Mouse (Mus musculus): Measurements from ENCODE around the gene Hoxa9. TPM values are rescaled to one million over a fixed set of nuclear protein-coding genes. Genes with fewer than 3 reads are reported as not detected.

Hoxa9 gene
- polyA plus RNA-seq, 1 experiment, result 13.6 TPM

- TF ChIP-seq POLR2A (IDR thresholded peaks at IDR 0.05; ENCODE audit: low read depth, low read length) (0 out of 2 replicates have a peak, but pooled peaks have one; percentile 16), CTCF (IDR thresholded peaks at IDR 0.05; ENCODE audit: borderline replicate concordance, insufficient read depth, low read length) (no peak)
- Histone ChIP-seq H3K4me1 (ENCODE audit: control insufficient read depth, insufficient read depth, low read length) (no peaks in the 10 kb centered on the region), H3K4me3 (ENCODE audit: insufficient read depth, low read length) (peak overlapping the region; percentile 71), H3K27ac (ENCODE audit: insufficient read depth, low read length) (peak overlapping the region; percentile 75)
These were observed 18.3 kb downstream of the Hoxa9 start for GRCm38 (mm10) chr6:52212556-52213118.

GRCm38 (mm10) chr6:52211961-52212360 lies 18.9 kb downstream of the Hoxa9 start:
- TF ChIP-seq POLR2A (IDR thresholded peaks at IDR 0.05; ENCODE audit: low read depth, low read length) (no peak; the same call in 1 of the 2 replicates), CTCF (IDR thresholded peaks at IDR 0.05; ENCODE audit: borderline replicate concordance, insufficient read depth, low read length) (no peak)
- Histone ChIP-seq H3K4me1 (ENCODE audit: control insufficient read depth, insufficient read depth, low read length) (no peaks in the 10 kb centered on the region), H3K4me3 (ENCODE audit: insufficient read depth, low read length) (peak overlapping the region; percentile 71), H3K27ac (ENCODE audit: insufficient read depth, low read length) (0 out of 2 replicates have a peak overlapping the region, but pooled peaks have one; percentile 75)

GRCm38 (mm10) chr6:52211170-52211935 lies 19.5 kb downstream of the Hoxa9 start:
- Histone ChIP-seq H3K27ac (ENCODE audit: insufficient read depth, low read length) (no peak overlapping the region), H3K4me3 (ENCODE audit: insufficient read depth, low read length) (peak overlapping the region; percentile 71), H3K4me1 (ENCODE audit: control insufficient read depth, insufficient read depth, low read length) (no peaks in the 10 kb centered on the region)
- TF ChIP-seq CTCF (IDR thresholded peaks at IDR 0.05; ENCODE audit: borderline replicate concordance, insufficient read depth, low read length), result peak; percentile 53; the same call in 1 of the 2 replicates
- peak; percentile 41; the same call in 1 of the 2 replicates for TF ChIP-seq POLR2A (IDR thresholded peaks at IDR 0.05; ENCODE audit: low read depth, low read length)

DNA sequence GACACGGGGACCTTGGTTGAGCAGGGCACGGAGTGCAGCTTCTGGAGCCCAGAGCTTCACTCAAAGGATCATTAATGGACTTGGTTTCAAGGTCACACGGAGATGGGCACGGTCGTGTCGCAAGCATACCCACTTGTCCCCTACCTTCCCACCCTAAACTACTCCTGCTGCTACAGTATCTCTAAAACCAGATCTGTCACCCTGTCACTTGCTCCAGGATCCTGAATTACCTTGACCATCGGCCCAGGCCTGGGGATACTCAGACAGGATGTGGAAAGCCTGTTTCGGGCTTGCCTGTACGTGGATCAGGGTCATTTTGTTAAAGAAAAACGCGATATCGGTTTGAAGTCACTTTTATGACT lies 21.2 kb downstream of the Hoxa9 start:
- Histone ChIP-seq H3K27ac (ENCODE audit: insufficient read depth, low read length) (no peak overlapping the region), H3K4me3 (ENCODE audit: insufficient read depth, low read length) (peak overlapping the region; percentile 33), H3K4me1 (ENCODE audit: control insufficient read depth, insufficient read depth, low read length) (no peaks in the 10 kb centered on the region)
- TF ChIP-seq POLR2A (IDR thresholded peaks at IDR 0.05; ENCODE audit: low read depth, low read length) (no peak), CTCF (IDR thresholded peaks at IDR 0.05; ENCODE audit: borderline replicate concordance, insufficient read depth, low read length) (no peak)

DNA sequence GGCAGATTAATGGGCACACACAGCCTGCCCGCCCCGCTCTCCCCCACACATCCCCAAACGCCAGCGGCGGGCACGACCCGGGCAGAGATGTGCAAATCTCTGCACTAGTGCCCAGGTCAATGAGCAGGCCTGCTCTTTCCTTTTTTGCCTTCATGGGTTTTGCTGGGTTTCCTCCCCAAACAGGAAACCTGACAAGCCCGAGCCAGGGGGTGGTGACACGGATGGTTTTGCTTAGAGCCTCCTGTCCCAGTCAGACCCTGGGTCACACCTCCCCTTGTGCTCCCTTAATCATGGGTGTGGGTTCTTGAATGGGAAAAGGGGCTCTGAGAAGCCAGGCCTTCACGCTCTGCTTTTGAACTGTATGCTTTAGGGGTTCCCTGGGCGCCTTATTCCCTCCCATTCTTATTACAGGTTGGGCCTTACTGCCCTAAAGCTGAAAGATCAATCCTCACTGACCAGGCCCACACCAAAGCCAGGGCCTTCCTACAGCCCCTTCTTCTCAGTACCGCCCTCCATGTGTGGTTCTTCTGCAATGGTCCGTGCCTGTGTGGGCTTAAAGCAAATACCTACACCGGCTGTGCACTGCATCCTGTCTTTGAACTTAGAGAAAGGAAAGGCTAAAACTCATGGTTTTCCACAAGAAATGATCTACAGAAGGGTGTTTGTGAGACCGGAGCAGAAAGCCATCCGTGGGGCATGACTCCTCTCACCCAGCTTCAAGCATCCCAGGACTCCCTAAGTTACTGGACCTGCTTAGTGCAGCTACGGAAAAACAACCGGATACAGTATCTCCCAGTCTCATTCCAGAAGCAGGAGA lies 21.8 kb downstream of the Hoxa9 start:
- Histone ChIP-seq H3K4me1 (ENCODE audit: control insufficient read depth, insufficient read depth, low read length) (no peaks in the 10 kb centered on the region), H3K27ac (ENCODE audit: insufficient read depth, low read length) (no peak overlapping the region; the same call in 1 of the 2 replicates), H3K4me3 (ENCODE audit: insufficient read depth, low read length) (peak overlapping the region; percentile 33)
- TF ChIP-seq POLR2A (IDR thresholded peaks at IDR 0.05; ENCODE audit: low read depth, low read length), result no peak
- no peak for TF ChIP-seq CTCF (IDR thresholded peaks at IDR 0.05; ENCODE audit: borderline replicate concordance, insufficient read depth, low read length)

DNA sequence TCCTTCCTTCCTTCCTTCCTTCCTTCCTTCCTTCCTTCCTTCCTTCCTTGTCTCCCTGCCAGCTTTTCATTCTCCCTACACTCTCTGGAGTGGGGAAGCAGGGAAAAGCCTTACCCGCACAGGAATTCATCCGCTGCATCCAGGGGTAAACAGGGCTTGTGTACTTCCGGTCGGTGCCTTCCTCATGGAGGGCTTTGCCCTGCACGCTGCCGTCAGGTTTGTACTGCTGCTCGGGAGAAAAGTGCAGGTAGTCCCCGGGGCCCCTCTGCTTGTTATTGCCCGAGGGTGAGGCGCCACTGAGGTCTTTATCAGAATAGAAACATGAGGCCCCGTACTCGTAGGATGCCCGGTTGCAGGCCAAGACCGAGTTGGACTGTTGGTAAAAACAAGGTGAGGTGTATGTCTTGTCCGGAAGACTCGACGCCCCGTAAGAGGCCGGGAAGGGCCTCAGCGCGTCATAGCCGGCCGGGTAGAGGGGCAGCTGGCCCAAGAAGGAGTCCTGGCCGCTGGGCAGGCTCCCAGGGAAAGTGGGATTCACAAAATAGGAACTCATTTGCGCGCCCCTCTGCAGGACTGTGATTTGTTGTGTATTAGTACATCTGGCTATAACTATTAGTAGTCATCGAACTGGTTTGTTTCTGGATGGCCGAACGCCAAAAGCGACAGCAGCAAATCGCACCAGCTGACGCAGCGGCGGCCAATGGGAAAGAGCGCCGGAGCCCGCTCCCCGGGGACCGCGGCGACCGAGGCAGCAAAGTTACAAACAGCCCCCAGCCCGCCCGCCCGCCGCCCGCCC lies 22.6 kb downstream of the Hoxa9 start, which contains the start of gene Hoxa6:
TSS of gene Hoxa6 (minus strand) at position 651 of the 796 bp plus-strand sequence.
- Histone ChIP-seq H3K27ac (ENCODE audit: insufficient read depth, low read length) (no peak within 1 kb of the TSS; the same call in 1 of the 2 replicates), H3K4me1 (ENCODE audit: control insufficient read depth, insufficient read depth, low read length) (no peaks in the 10 kb centered on the region), H3K4me3 (ENCODE audit: insufficient read depth, low read length) (peak within 1 kb of the TSS; percentile 33)
- TF ChIP-seq POLR2A (IDR thresholded peaks at IDR 0.05; ENCODE audit: low read depth, low read length) (no peak), CTCF (IDR thresholded peaks at IDR 0.05; ENCODE audit: borderline replicate concordance, insufficient read depth, low read length) (no peak)

DNA sequence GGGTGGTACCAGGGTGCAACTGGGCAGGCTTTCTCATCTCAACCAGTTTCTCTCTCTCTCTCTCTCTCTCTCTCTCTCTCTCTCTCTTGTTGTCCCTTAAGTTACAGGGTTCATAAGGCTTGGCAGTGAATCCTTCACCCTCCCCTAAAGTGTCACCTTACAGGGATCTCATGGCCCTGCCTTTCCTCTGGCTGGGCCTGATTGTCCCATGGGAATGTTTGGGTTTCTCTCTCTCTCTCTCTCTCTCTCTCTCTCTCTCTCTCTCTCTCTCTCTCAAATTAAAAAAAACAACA lies 23.3 kb downstream of the Hoxa9 start:
- Histone ChIP-seq H3K4me3 (ENCODE audit: insufficient read depth, low read length) (no peak overlapping the region), H3K4me1 (ENCODE audit: control insufficient read depth, insufficient read depth, low read length) (no peaks in the 10 kb centered on the region), H3K27ac (ENCODE audit: insufficient read depth, low read length) (no peak overlapping the region)
- no peak for TF ChIP-seq CTCF (IDR thresholded peaks at IDR 0.05; ENCODE audit: borderline replicate concordance, insufficient read depth, low read length)
- no peak for TF ChIP-seq POLR2A (IDR thresholded peaks at IDR 0.05; ENCODE audit: low read depth, low read length)

DNA sequence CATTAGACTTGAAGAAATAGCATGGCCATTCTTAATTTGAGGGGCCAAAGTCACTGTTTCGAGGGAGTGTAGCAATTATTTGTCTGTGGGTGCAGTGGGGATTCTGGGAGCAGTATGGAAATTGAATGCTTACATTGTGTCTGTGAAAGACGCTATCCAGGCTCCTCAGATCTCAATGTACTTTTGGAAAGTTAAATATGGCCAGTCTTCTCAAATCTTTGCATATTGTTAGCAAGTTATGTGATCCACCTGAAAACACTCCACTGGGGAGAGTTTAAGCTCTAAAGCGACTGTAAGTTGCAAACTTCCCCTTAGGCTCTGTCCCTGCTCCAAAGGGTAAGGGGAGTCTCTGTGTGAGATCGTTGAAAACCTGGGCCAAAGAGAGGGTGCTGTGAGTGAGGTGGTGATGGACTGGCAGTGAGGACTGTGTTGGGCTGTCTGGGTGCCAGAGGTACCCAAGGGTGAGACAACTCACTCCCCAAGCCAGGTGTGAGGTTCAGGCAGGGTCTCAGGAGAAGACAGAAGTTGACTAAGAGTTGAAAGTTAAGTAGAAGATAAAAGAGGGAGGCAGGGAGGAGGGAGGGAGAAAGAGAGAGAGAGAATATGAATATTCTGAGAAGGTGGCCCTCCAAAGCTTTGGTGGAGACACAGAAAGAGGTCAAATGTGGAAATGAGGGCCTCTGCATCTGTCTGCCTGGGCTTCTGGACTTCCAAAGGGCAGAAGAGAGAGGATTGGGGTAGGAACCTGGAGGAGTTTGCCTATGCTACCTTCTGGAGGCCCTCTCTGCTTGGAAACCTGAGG lies 23.8 kb downstream of the Hoxa9 start:
- Histone ChIP-seq H3K4me3 (ENCODE audit: insufficient read depth, low read length) (0 out of 2 replicates have a peak overlapping the region, but pooled peaks have one; percentile 0), H3K27ac (ENCODE audit: insufficient read depth, low read length) (0 out of 2 replicates have a peak overlapping the region, but pooled peaks have one; percentile 4), H3K4me1 (ENCODE audit: control insufficient read depth, insufficient read depth, low read length) (no peaks in the 10 kb centered on the region)
- TF ChIP-seq POLR2A (IDR thresholded peaks at IDR 0.05; ENCODE audit: low read depth, low read length) (no peak), CTCF (IDR thresholded peaks at IDR 0.05; ENCODE audit: borderline replicate concordance, insufficient read depth, low read length) (no peak)
